Mouse (Mus musculus): ENCODE results near the gene Ypel3. TPM values are rescaled to one million over a fixed set of nuclear protein-coding genes. Genes with fewer than 3 reads are reported as not detected.
A peak's percentile ranks its signal among the peaks of the same experiment; 100 is the strongest.

The Ypel3 gene
- polyA plus RNA-seq, 1 experiment from 2014 or later: 200 TPM

- Histone ChIP-seq H3K36me3 (ENCODE audit: control insufficient read depth, insufficient read depth, low read length) (no peaks in the 10 kb centered on the region), H3K4me1 (ENCODE audit: control insufficient read depth, insufficient read depth, low read depth, low read length) (peaks cover 17% of the 10 kb centered on the region), H3K27me3 (replicated peaks; ENCODE audit: control insufficient read depth, insufficient read depth, low read length) (no peaks in the 10 kb centered on the region), H3K4me2 (ENCODE audit: low read length) (no peak overlapping the region), H3K4me3 (ENCODE audit: low read length) (no peak overlapping the region), H3K27ac (ENCODE audit: low read depth, low read length) (no peak overlapping the region), H3K9ac (ENCODE audit: low read depth, low read length) (no peak overlapping the region), H3K9me3 (ENCODE audit: control insufficient read depth, low read length) (no peaks in the 10 kb centered on the region)
- 87% methylated on average over 11 of the region's 11 CpGs for WGBS
- no peak for ATAC-seq
Observed at GRCm38 (mm10) chr7:126802134-126802889, 25.6 kb downstream of the Ypel3 start.

- Histone ChIP-seq H3K4me2 (ENCODE audit: low read length) (no peak overlapping the region), H3K9ac (ENCODE audit: low read depth, low read length) (no peak overlapping the region), H3K4me3 (ENCODE audit: low read length) (no peak overlapping the region), H3K36me3 (ENCODE audit: control insufficient read depth, insufficient read depth, low read length) (no peaks in the 10 kb centered on the region), H3K9me3 (ENCODE audit: control insufficient read depth, low read length) (no peaks in the 10 kb centered on the region), H3K27me3 (replicated peaks; ENCODE audit: control insufficient read depth, insufficient read depth, low read length) (no peaks in the 10 kb centered on the region), H3K27ac (ENCODE audit: low read depth, low read length) (no peak overlapping the region), H3K4me1 (ENCODE audit: control insufficient read depth, insufficient read depth, low read depth, low read length) (peaks cover 15% of the 10 kb centered on the region)
- no peak for ATAC-seq
- WGBS: 93% methylated on average over 6 of the region's 6 CpGs
Observed at GRCm38 (mm10) chr7:126803181-126803580, 26.4 kb downstream of the Ypel3 start.

GRCm38 (mm10) chr7:126803751-126804150 lies 27.0 kb downstream of the Ypel3 start:
- Histone ChIP-seq H3K27ac (ENCODE audit: low read depth, low read length) (no peak overlapping the region), H3K4me2 (ENCODE audit: low read length) (no peak overlapping the region), H3K9me3 (ENCODE audit: control insufficient read depth, low read length) (no peaks in the 10 kb centered on the region), H3K4me1 (ENCODE audit: control insufficient read depth, insufficient read depth, low read depth, low read length) (peaks cover 18% of the 10 kb centered on the region), H3K27me3 (replicated peaks; ENCODE audit: control insufficient read depth, insufficient read depth, low read length) (no peaks in the 10 kb centered on the region), H3K36me3 (ENCODE audit: control insufficient read depth, insufficient read depth, low read length) (no peaks in the 10 kb centered on the region), H3K9ac (ENCODE audit: low read depth, low read length) (no peak overlapping the region), H3K4me3 (ENCODE audit: low read length) (no peak overlapping the region)
- ATAC-seq: no peak

- ATAC-seq: no peak
- Histone ChIP-seq H3K9ac (ENCODE audit: low read depth, low read length) (no peak overlapping the region), H3K36me3 (ENCODE audit: control insufficient read depth, insufficient read depth, low read length) (no peaks in the 10 kb centered on the region), H3K27me3 (replicated peaks; ENCODE audit: control insufficient read depth, insufficient read depth, low read length) (no peaks in the 10 kb centered on the region), H3K4me3 (ENCODE audit: low read length) (no peak overlapping the region), H3K27ac (ENCODE audit: low read depth, low read length) (no peak overlapping the region), H3K4me2 (ENCODE audit: low read length) (no peak overlapping the region), H3K9me3 (ENCODE audit: control insufficient read depth, low read length) (no peaks in the 10 kb centered on the region), H3K4me1 (ENCODE audit: control insufficient read depth, insufficient read depth, low read depth, low read length) (peaks cover 13% of the 10 kb centered on the region)
- WGBS: 79% methylated on average over 6 of the region's 6 CpGs
Observed at GRCm38 (mm10) chr7:126806956-126807355, 30.2 kb downstream of the Ypel3 start.

GRCm38 (mm10) chr7:126807405-126807804 lies 30.6 kb downstream of the Ypel3 start:
- no peaks in the 10 kb centered on the region for H3K27me3 ChIP-seq (replicated peaks; ENCODE audit: control insufficient read depth, insufficient read depth, low read length)
- no peak overlapping the region for H3K4me3 ChIP-seq (ENCODE audit: low read length)
- H3K36me3 ChIP-seq (ENCODE audit: control insufficient read depth, insufficient read depth, low read length): no peaks in the 10 kb centered on the region
- 79% methylated on average over 4 of the region's 4 CpGs for WGBS
- no peak overlapping the region; the same call in 1 of the 2 replicates for H3K4me2 ChIP-seq (ENCODE audit: low read length)
- H3K9me3 ChIP-seq (ENCODE audit: control insufficient read depth, low read length): no peaks in the 10 kb centered on the region
- ATAC-seq: no peak
- H3K27ac ChIP-seq (ENCODE audit: low read depth, low read length): no peak overlapping the region
- no peak overlapping the region for H3K9ac ChIP-seq (ENCODE audit: low read depth, low read length)
- H3K4me1 ChIP-seq (ENCODE audit: control insufficient read depth, insufficient read depth, low read depth, low read length): peaks cover 13% of the 10 kb centered on the region

GRCm38 (mm10) chr7:126808703-126809455 lies 32.1 kb downstream of the Ypel3 start:
- peak overlapping the region; percentile 61 for H3K4me2 ChIP-seq (ENCODE audit: low read length)
- WGBS: under 1% methylated on average over 41 of the region's 43 CpGs

GRCm38 (mm10) chr7:126809723-126810369 lies 33.1 kb downstream of the Ypel3 start:
- Histone ChIP-seq H3K4me3 (ENCODE audit: low read length) (no peak overlapping the region; the same call in 1 of the 2 replicates), H3K9ac (ENCODE audit: low read depth, low read length) (peak overlapping the region; percentile 78; the same call in 1 of the 2 replicates), H3K9me3 (ENCODE audit: control insufficient read depth, low read length) (no peaks in the 10 kb centered on the region), H3K36me3 (ENCODE audit: control insufficient read depth, insufficient read depth, low read length) (no peaks in the 10 kb centered on the region), H3K27ac (ENCODE audit: low read depth, low read length) (no peak overlapping the region), H3K27me3 (replicated peaks; ENCODE audit: control insufficient read depth, insufficient read depth, low read length) (no peaks in the 10 kb centered on the region), H3K4me2 (ENCODE audit: low read length) (peak overlapping the region; percentile 61), H3K4me1 (ENCODE audit: control insufficient read depth, insufficient read depth, low read depth, low read length) (peaks cover 13% of the 10 kb centered on the region)
- ATAC-seq: no peak
- 64% methylated on average over 5 of the region's 5 CpGs for WGBS

More at GRCm38 (mm10) chr7:126808703-126809455, 32.1 kb downstream of the Ypel3 start:
- H3K9me3 ChIP-seq (ENCODE audit: control insufficient read depth, low read length): no peaks in the 10 kb centered on the region
- H3K36me3 ChIP-seq (ENCODE audit: control insufficient read depth, insufficient read depth, low read length): no peaks in the 10 kb centered on the region
- peak; percentile 95 for ATAC-seq
- H3K4me3 ChIP-seq (ENCODE audit: low read length): peak overlapping the region; percentile 63
- H3K27ac ChIP-seq (ENCODE audit: low read depth, low read length): peak overlapping the region; percentile 69
- H3K9ac ChIP-seq (ENCODE audit: low read depth, low read length): peak overlapping the region; percentile 78
- no peaks in the 10 kb centered on the region for H3K27me3 ChIP-seq (replicated peaks; ENCODE audit: control insufficient read depth, insufficient read depth, low read length)
- peaks cover 13% of the 10 kb centered on the region for H3K4me1 ChIP-seq (ENCODE audit: control insufficient read depth, insufficient read depth, low read depth, low read length)

GRCm38 (mm10) chr7:126815726-126816222 lies 39.0 kb downstream of the Ypel3 start:
- 49% methylated on average over 8 of the region's 8 CpGs for WGBS
- Histone ChIP-seq H3K27me3 (replicated peaks; ENCODE audit: control insufficient read depth, insufficient read depth, low read length) (no peaks in the 10 kb centered on the region), H3K4me3 (ENCODE audit: low read length) (no peak overlapping the region), H3K27ac (ENCODE audit: low read depth, low read length) (no peak overlapping the region), H3K9ac (ENCODE audit: low read depth, low read length) (no peak overlapping the region), H3K9me3 (ENCODE audit: control insufficient read depth, low read length) (no peaks in the 10 kb centered on the region), H3K4me1 (ENCODE audit: control insufficient read depth, insufficient read depth, low read depth, low read length) (no peaks in the 10 kb centered on the region), H3K4me2 (ENCODE audit: low read length) (no peak overlapping the region), H3K36me3 (ENCODE audit: control insufficient read depth, insufficient read depth, low read length) (no peaks in the 10 kb centered on the region)
- no peak for ATAC-seq

- H3K4me2 ChIP-seq (ENCODE audit: low read length): no peak overlapping the region
Observed at GRCm38 (mm10) chr7:126816494-126816893, 39.7 kb downstream of the Ypel3 start.

More at GRCm38 (mm10) chr7:126816494-126816893, 39.7 kb downstream of the Ypel3 start:
- H3K27ac ChIP-seq (ENCODE audit: low read depth, low read length): no peak overlapping the region
- ATAC-seq: no peak
- H3K4me1 ChIP-seq (ENCODE audit: control insufficient read depth, insufficient read depth, low read depth, low read length): no peaks in the 10 kb centered on the region
- H3K9me3 ChIP-seq (ENCODE audit: control insufficient read depth, low read length): no peaks in the 10 kb centered on the region
- no peaks in the 10 kb centered on the region for H3K36me3 ChIP-seq (ENCODE audit: control insufficient read depth, insufficient read depth, low read length)
- no peaks in the 10 kb centered on the region for H3K27me3 ChIP-seq (replicated peaks; ENCODE audit: control insufficient read depth, insufficient read depth, low read length)
- WGBS: 82% methylated on average over 8 of the region's 8 CpGs
- H3K9ac ChIP-seq (ENCODE audit: low read depth, low read length): no peak overlapping the region
- no peak overlapping the region for H3K4me3 ChIP-seq (ENCODE audit: low read length)
